Comparison of ENCODE assay signal across 8 mouse cellular contexts in genomic region chr16:92697227-92697736, GRCm38 (mm10).
DNase-seq lines count a peak whose midpoint lies in the region; ATAC-seq and TF ChIP-seq lines count a peak whose summit lies in the region.

No protein-coding gene starts in this region.

- WGBS in embryonic facial prominence, embryonic 10.5 days = under 1% methylated on average over 53 of the region's 53 CpGs
- under 1% methylated on average over 53 of the region's 53 CpGs for WGBS in heart, adult 2 months
- WGBS in lung, embryonic 15.5 days = under 1% methylated on average over 53 of the region's 53 CpGs
- WGBS in neural tube, embryonic 15.5 days = under 1% methylated on average over 53 of the region's 53 CpGs

- ATAC-seq in lung, embryonic 15.5 days (ENCODE audit: borderline replicate concordance, extremely low read depth, low FRiP score, low TSS enrichment) = peak; percentile 94
- peak; percentile 77; the same call in 1 of the 2 replicates for ATAC-seq in neural tube, embryonic 15.5 days (ENCODE audit: low FRiP score)

- peak overlapping the region; percentile 70 for H3K9ac ChIP-seq in heart, adult 2 months (ENCODE audit: low read depth, low read length)
- H3K9ac ChIP-seq in lung, embryonic 15.5 days = peak overlapping the region; percentile 62
- H3K9ac ChIP-seq in neural tube, embryonic 15.5 days (replicated peaks) = peak overlapping the region; percentile 48

- no peak for TF ChIP-seq CTCF in heart, adult 2 months (IDR thresholded peaks at IDR 0.05)

- H3K4me1 ChIP-seq in embryonic facial prominence, embryonic 10.5 days = peaks cover 50% of the 10 kb centered on the region
- H3K4me1 ChIP-seq in heart, adult 2 months (ENCODE audit: control insufficient read depth, insufficient read depth, low read length) = peaks cover 2% of the 10 kb centered on the region
- peaks cover 31% of the 10 kb centered on the region for H3K4me1 ChIP-seq in lung, embryonic 15.5 days
- H3K4me1 ChIP-seq in neural tube, embryonic 15.5 days = peaks cover 43% of the 10 kb centered on the region

- peak overlapping the region; percentile 88 for H3K4me2 ChIP-seq in lung, embryonic 15.5 days
- peak overlapping the region; percentile 92 for H3K4me2 ChIP-seq in neural tube, embryonic 15.5 days

- peak overlapping the region; percentile 85 for H3K27ac ChIP-seq in embryonic facial prominence, embryonic 10.5 days (replicated peaks)
- peak overlapping the region; percentile 58 for H3K27ac ChIP-seq in heart, adult 2 months
- H3K27ac ChIP-seq in lung, embryonic 15.5 days = peak overlapping the region; percentile 83
- H3K27ac ChIP-seq in neural tube, embryonic 15.5 days (replicated peaks) = peak overlapping the region; percentile 55; the same call in 1 of the 2 replicates

- no peaks in the 10 kb centered on the region for H3K36me3 ChIP-seq in embryonic facial prominence, embryonic 10.5 days (replicated peaks)
- H3K36me3 ChIP-seq in heart, adult 2 months (ENCODE audit: control insufficient read depth, insufficient read depth, low read length) = no peaks in the 10 kb centered on the region
- H3K36me3 ChIP-seq in lung, embryonic 15.5 days = no peaks in the 10 kb centered on the region
- no peaks in the 10 kb centered on the region for H3K36me3 ChIP-seq in neural tube, embryonic 15.5 days

- H3K9me3 ChIP-seq in embryonic facial prominence, embryonic 10.5 days = no peaks in the 10 kb centered on the region
- H3K9me3 ChIP-seq in lung, embryonic 15.5 days = no peaks in the 10 kb centered on the region
- no peaks in the 10 kb centered on the region for H3K9me3 ChIP-seq in neural tube, embryonic 15.5 days (replicated peaks)

- no peaks in the 10 kb centered on the region for H3K79me2 ChIP-seq in heart, adult 2 months (replicated peaks; ENCODE audit: control insufficient read depth, insufficient read depth, low read length)

- no peak for TF ChIP-seq EP300 in heart, adult 2 months (IDR thresholded peaks at IDR 0.05; ENCODE audit: insufficient read depth, low read depth, low read length)

- intact Hi-C loops in heart, adult 2 months (cut with DNase I) = loop anchor here (5.0 kb wide), 2 partner anchors 260 to 845 kb away; no protein-coding TSS in a partner anchor

- peaks cover 99% of the 10 kb centered on the region for H3K27me3 ChIP-seq in embryonic facial prominence, embryonic 10.5 days (replicated peaks; ENCODE audit: low read depth, poor library complexity, severe bottlenecking)
- H3K27me3 ChIP-seq in heart, adult 2 months (ENCODE audit: control insufficient read depth, insufficient read depth, low read length) = peaks cover 14% of the 10 kb centered on the region
- peaks cover 35% of the 10 kb centered on the region for H3K27me3 ChIP-seq in lung, embryonic 15.5 days
- H3K27me3 ChIP-seq in neural tube, embryonic 15.5 days (replicated peaks) = peaks cover 86% of the 10 kb centered on the region

- TF ChIP-seq POLR2A in heart, adult 2 months (IDR thresholded peaks at IDR 0.05; ENCODE audit: insufficient read depth, low read depth, low read length) = peak; percentile 60

- peak overlapping the region; percentile 77 for H3K4me3 ChIP-seq in embryonic facial prominence, embryonic 10.5 days
- H3K4me3 ChIP-seq in heart, adult 2 months = peak overlapping the region; percentile 62
- H3K4me3 ChIP-seq in lung, embryonic 15.5 days = peak overlapping the region; percentile 58
- H3K4me3 ChIP-seq in neural tube, embryonic 15.5 days (replicated peaks) = peak overlapping the region; percentile 48

- peak; percentile 47 for DNase-seq in A20 (ENCODE audit: low read depth, low spot score)
- DNase-seq in WW6 (ENCODE audit: low read depth, low spot score) = peak; percentile 71
- peak; percentile 86 for DNase-seq in embryonic facial prominence, embryonic 10.5 days (ENCODE audit: low spot score)
- peak; percentile 83 to 88 for DNase-seq in heart, adult 2 months
- peak; percentile 79 for DNase-seq in kidney, adult 18-20 months
- DNase-seq in thymus, postnatal 14 days = peak; percentile 81

Comparison
In these comparisons a context has a peak if more than half of its experiments do, and no peak if none do; other contexts are left out.
1. Peak in every context shown above with its lines: DNase-seq, ATAC-seq, H3K4me3 ChIP-seq and H3K27ac ChIP-seq.